Mouse (Mus musculus): ENCODE measurements around the gene Polr2l.

Polr2l gene

DNA sequence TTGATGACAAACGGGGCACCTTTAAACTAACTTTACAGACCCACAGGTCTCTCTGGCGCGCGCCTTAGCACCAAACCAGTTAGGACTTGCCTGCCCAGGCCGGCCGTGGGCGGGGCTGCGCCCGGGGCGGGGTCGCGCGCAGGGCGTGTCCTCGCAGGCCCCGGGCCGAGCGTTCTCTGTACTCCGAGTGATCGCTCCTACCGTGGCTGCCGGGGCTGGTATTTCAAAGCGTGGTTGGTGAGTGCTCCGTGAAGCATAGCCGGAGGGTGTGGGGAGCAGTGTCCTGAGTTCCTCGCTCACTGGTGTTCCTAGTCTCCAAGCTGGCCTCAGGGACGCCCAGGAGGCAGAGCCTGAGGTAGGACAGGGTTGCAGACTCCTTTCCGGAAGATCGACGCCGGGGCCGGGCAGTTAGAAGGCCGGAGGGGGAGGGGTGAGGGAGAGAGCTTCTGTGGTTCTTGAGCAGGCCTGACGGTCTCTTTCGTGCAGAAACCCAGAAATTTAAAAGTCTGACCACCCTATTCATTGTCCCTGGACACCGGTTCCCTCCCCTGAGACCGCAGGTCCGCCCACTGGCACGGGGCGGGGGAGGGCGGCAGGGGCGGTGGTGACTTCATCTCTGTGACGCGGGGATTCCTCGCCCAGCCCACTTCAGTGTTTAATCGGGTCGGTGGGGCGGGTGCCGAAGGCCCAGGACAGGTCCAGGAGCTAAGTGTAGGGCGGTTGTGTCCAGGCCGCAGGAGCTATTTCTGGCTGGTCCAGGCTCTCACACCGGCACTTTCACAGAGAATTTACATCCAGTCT lies 7.5 kb downstream of the Polr2l start, which contains the start of gene Cd151:
Gene Cd151, plus strand, starts transcription at position 163 of the 801 bp plus-strand sequence.
- DNase-seq = peak; percentile 96

DNA sequence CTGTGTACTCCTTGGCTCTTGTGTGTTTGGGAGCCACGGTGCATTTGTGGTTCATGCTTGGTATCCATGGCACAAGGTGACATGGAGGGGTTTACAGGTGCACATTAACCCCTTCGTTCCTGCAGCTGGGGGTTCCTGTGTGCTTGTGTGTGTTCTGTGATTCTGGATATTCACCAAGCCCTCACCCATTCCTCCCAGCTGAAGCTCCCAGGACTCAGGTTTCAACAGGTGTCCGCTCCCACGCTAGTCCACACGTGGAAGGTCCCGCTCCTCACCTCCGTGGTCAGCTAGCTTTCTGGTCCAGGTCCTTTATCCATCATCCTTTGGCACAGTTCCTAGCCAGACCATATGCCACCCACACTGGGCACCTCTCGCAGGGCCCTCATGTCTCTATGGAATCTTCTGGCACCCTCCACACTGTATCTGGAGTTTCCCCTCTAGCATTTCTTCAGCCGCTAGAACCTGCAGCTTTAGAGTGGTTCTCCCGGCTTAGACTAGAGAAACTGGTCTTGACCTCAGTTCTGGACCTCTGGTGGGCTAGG lies 8.3 kb downstream of the Polr2l start:
- no peak for DNase-seq

DNA sequence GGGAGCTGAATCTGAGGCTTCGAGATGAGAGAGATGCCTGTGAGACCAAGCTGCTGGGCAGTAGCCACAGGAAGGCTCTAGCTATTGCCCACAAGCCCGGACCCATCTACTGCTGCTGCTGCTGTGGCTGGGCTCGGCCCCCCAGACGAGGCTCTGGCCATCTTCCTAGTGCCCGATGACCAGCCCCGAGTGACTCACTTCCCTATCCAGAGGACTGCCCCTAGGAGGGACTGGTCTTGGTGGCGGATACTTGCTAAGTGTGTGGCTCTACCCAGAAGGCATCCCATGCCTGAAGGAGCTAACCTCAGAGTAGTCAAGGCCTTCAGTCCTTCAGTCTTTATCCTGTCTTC lies 8.9 kb downstream of the Polr2l start:
- peak; percentile 46 for DNase-seq

DNA sequence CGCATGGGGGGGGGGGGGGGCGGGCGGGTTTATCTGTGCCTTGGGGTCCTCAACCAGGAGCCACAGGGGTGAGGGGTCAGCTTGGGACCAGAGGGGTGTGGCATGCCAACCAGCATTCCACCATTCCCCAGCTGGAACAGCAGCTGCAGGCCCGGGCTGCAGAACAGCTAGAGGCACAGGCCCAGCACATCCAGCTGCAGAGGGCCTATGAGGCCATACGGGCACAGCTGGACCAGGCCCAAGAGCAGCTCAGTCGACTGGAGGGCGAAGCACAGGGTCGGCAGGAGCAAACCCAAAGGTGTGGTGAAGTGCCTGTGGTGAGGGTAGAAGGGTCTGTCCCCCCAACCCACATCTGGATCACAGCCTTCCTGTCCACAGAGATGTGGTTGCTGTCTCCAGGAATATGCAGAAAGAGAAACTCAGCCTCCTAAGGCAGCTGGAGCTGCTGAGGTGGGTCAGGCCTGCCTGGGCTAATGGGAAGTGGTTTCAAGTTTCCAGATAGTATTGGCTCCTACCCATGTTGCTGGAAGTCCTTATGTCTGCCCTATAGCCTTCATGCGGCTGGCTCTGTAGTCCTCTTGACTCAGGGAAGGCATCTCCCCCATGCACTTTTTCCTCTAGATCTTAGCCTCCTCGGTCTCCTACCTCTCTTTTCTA lies 9.4 kb downstream of the Polr2l start:
- DNase-seq = no peak

DNA sequence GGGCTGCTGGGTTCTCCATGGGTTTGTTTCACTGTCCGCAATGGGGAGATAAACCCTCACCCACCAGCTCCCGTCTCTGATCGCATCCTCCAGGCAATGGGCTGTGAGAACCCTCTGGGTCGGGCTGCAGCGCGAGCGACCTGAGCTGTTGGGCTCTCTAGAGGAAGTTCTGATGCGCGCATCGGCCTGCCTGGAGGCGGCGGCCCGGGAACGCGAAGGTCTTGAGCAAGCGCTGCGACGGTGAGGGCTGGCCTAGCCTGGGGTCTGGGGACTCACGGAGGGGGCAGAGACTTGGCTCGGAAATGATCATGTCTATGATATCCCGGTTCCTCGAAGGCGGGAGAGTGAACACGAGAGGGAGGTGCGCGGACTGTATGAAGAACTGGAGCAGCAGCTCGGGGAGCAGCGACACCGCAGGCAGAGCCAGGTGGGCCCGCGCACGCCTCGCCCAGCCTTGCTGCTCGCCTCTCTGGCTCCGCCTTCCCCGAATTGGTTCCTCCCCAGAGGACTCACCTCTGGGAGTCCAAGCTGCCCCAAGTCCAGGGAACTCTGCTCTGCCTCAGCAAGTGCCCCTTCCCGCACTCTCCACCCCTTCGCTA lies 10.2 kb downstream of the Polr2l start:
- DNase-seq = peak; percentile 76

DNA sequence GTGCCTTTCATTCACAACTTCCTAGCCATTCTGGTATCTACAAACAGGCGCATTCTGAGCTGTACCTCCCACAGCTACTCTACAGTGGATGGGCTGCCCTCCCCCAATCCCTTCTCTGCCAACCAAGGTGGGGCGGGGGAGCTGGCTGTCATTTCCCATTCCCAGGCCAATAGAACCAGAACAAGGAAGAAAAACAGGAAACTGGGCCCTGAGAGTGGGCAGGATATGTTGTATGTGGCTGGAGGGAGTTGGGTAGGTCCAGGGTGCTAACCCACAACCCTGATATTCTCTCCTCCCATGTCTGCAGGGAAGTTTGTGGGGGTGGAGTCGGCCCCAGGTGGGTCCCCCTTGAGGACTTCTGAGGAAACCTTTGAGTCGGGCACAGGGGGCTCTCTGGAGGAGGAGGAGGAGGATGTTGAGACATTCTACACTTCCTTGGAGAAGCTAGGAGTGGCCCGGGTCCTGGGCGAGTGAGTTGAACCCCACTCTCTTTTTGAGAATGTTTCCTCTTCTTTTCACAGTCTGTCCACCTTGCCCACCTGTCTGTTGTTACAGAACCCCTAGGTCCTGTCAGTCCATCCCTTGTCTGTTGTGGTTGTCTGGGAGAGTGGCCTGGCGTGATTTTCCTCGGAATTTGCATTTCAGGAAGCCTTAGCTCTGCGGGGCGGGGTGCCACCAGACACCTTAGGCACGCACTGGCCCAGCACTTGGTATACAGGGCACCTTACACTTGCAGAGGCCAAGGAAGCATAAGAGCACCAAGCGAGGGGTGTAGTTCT lies 10.9 kb downstream of the Polr2l start:
- peak; percentile 78 for DNase-seq

DNA sequence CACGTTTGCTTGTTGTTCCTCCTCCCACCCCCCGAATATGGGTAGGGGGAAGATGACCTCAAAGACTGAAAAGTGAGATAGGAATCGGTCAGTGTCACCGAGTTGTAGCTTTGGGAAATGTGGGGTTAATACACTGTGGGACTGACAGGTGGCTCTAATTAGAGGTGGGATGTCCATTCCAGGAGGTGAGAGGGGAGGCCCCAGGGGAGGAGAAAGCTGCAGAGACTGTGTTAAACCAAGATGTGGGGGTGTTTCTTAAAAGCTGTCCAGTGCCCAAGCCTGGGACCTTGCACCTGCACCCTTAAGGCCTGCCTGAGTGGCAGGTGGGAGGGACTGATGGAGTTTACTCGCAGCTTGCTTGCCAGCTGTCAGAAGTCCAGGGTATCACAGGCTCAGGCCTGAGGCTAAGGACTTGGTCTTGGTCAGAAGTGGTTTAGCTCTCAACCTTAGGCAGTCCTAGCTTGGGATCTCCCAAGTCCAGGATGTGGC lies 12.6 kb downstream of the Polr2l start:
- DNase-seq = peak; percentile 64

DNA sequence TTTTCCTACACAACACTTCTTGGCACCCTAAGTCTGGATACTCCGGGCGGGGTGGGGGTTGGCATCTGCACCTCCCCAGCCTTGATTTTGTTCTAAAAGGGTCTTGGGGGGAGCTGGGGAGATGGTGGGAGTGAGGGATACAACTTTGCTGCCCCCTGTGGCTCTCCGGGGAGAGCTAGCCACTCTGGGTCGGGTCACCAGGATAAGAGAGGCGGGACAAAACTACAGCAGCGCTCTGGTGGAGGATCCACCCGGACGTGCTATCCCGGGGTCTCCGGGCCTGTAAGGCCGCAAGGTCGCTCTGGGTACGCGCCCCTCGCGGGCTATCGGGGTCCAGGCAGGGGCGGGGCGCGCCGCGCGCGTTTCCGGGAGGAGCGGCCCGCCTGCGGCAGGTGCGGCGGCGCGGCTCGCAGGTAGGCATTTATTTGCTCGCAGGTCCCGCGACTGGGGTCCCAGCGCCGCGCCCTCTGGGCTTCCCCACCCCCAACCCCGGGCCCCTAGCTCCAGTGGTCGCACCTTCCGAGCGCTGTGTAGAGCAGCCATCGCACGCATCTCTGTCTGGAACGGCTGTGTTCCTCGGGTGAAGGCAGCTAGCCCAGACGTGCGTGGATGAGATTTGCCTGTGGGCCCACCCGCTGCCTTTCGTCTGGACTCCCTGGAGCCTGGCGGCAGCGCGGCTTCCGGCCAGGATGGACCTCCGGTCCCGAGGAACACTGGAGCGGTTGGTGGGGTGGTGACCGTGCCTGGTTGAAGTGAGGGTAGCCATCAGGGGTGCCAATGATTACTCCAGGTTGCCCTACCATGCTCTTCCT lies 13.2 kb downstream of the Polr2l start:
- DNase-seq = peak; percentile 67

DNA sequence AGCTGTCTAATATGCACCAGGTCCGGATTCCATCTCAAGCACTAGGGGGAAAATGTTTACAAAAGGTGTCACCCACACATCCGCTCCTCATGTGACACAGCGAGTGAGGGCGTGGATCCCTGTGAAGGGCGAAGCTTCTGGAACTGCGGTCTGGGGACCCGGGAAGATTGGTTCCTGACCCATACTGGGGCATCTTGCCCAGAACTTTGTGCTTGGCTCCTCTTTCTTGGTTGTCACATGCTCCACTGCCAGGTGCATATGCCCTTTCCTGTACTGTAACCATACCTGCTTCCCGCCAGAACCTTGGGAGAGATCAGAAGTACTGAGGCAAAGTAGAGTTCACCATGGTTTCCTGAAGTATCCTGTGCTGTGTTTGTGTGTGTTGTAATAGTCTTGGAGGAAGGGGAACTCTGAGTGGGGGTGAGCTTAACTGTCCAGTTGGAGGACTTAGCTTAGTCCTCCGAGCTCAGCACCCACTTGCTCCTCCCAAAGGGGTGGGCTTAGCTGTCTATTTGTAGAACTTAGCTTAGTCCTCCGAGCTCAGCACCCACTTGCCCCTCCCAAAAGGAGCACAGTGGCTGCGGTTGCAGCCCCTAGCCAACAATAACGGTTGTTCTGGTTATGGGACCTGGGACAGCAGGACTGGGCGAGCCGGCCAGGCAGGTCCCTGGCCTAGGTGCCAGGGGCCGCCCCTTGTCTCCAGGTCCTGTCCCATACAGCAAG lies 14.4 kb downstream of the Polr2l start, which contains the start of gene Cracr2b:
Gene Cracr2b, plus strand, starts transcription at position 704 of the 723 bp plus-strand sequence.
- DNase-seq = peak; percentile 32

DNA sequence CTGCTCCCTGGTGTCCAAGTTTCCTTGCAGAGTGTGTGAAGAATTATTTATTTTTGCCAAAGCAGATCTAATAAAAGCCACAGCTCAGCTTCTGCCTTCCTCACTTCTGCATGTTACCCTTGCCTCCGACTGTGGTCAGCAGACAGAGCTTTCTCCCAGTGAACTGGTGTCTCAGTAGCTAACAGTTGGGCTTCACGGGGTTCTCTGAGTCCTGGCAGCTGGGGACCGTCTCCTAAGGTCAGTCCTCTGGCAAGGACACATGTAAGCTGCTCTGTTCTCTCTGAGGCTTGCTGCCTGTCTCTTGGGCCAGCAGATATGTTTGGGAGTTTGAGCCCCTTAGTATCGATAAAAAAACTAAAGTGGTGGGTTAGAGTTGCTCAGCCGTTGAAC lies 14.9 kb downstream of the Polr2l start:
- DNase-seq = peak; percentile 56

DNA sequence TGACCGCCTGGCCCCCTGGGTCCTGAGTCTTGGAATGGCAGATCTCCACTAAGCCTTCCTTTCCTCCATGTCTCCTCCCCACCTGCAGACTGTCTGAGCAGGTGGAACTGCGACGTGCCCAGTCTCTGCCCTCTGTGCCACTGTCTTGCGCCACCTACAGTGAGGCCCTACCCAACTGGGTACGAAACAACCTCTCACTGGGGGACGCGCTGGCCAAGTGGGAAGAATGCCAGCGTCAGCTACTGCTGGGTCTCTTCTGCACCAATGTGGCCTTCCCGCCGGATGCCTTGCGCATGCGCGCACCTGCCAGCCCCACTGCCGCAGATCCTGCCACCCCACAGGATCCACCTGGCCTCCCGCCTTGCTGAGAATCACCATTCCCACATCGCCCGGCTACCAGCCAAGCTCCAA lies 15.6 kb downstream of the Polr2l start:
- peak; percentile 33 for DNase-seq

DNA sequence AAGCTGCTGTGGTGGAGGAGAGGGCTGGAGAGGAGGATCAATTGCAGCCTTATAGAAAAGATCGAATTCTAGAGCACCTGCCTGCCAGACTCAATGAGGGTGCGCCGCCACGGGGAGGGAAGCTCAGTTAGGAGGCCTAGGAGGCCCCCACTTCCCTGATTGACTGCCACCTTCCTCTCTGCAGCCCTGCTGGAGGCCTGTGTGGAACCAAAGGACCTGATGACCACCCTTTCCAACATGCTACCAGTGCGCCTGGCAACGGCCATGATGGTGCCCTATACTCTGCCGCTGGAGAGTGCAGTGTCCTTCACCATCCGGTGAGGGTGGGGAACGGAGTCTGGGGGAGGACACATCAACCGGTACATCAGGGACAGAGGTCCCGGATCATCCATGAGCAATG lies 16.3 kb downstream of the Polr2l start:
- no peak for DNase-seq

DNA sequence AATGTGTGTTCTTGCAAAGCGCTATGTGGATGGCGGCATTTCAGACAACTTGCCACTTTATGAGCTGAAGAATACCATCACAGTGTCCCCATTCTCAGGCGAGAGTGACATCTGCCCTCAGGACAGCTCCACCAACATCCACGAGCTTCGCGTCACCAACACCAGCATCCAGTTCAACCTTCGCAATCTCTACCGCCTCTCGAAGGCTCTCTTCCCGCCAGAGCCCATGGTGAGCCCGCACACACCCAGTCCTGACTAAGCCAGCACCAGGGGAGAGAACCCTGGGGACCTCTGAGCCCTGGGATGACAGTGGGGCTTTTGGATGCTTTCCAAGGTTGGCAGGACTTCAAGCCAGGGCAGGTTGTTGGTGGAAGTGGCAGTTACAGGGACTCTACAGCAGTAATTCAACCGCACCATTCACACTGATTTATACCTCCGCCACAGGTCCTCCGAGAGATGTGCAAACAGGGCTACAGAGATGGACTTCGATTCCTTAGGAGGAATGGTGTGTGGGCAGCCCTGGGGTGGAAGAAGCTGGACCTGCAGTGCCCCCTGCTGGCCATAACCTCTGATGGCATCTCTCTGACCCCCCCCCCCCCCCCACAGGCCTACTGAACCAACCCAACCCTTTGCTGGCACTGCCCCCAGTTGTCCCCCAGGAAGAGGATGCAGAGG lies 16.8 kb downstream of the Polr2l start:
- DNase-seq = peak; percentile 76

DNA sequence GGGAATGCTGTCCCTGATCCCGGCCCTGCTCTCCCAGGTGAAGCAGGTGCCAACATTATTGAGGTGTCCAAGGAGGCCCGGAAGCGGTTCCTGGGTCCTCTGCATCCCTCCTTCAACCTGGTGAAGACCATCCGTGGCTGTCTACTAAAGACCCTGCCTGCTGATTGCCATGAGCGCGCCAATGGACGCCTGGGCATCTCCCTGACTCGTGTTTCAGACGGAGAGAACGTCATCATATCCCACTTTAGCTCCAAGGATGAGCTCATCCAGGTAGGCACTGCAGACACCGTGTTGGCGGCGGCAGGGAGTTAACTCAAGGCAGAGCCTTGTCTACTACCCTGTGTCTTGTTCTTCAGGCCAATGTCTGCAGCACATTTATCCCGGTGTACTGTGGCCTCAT lies 17.7 kb downstream of the Polr2l start:
- DNase-seq = peak; percentile 14

DNA sequence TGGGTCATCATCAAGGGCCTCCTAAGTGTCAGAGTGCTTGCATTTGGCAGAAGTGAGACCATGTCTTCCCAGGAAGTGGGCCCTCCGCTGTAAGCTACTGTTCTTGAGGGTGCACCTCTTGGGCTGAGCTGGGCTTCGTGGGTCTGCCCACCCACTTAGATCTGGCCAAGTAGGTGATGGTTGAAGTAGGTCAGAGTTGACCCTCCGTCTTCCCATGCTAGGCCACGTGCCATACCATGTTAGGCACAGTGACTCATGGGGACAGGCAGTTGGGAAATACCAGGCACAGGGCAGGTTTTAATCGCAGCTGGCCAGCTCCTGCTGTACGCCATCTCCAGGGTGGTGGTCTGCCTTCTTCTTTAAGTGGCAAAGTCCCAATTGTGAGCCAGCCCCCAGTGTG lies 18.2 kb downstream of the Polr2l start:
- peak; percentile 18 for DNase-seq

DNA sequence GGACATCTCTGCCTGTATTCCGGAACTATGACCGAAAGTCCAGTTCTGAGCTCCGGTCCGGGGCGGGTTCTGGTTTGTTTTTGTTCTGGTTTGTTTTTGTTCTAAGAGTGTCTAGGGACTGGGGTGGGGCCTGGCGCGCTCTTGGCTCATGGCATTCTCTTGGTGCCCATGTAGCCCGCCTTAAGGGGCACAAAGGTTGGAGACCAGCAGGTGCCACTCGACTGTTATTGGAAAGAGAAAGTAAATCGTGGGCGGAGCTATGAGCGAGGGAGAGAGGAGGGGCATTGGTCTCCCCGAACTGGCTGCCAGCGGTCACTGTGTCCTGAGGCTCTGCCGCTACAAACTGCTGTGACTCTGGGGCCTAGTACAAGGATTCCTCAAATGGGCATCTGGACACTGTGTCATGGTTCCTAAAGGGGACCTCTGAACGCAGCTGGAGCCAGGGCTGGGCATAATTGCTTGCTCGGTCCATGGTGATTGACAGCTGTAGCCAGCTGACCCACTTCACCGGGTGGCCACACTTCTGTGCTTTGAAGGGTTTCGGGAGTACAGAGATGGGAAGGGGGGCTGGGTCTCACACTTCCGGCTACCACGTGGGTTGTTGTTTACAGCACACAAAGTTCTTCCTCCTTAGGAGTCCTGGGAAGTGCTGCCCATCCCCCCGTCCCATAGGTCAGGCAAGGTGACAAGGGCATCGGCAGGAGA lies 19.2 kb downstream of the Polr2l start:
- peak; percentile 83 for DNase-seq

DNA sequence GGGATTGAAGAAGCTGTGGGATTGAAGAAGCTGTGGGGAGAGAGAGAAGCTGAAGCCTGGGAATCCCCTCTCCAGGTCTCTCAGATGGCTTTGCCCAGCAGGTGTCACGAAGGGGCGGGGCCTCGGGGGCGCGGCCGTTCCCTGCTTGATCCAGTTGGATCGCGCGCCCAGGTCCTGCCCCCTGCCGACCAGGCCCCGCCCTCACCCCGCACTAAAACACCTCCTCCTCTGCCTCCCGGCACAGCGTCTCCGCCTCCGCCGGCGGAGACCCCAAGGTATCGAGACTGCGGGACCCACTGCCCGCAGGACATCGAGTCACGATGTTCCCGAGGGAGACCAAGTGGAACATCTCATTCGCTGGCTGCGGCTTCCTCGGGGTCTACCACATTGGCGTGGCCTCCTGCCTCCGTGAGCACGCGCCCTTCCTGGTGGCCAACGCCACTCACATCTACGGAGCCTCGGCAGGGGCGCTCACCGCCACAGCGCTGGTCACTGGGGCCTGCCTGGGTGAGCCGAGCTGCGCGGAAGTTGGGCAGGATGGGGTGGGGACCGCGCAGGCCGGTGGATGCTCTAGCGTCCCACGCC lies 19.9 kb downstream of the Polr2l start, which contains the start of gene Pnpla2:
Gene Pnpla2, plus strand, starts transcription at position 232 of the 585 bp plus-strand sequence.
- peak; percentile 99 for DNase-seq

DNA sequence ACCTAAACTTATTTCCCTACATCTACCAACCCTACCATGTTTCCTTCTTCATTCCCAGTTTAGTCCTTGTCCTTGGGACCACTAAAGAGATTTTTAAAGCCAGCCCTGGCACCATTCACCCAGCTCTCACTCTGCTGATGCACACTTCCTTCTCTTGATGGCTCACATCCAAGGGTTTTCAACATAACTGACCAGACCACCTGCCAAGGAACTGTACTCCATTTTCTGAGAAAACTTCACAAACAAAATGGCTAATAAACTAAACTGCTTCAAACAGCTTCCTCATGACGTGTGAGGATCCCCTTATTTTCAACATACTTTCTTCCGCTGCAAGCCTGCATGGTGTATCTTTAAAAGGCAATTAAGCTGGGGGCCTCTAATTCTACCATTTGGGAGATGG lies 21.3 kb downstream of the Polr2l start:
- no peak for DNase-seq

DNA sequence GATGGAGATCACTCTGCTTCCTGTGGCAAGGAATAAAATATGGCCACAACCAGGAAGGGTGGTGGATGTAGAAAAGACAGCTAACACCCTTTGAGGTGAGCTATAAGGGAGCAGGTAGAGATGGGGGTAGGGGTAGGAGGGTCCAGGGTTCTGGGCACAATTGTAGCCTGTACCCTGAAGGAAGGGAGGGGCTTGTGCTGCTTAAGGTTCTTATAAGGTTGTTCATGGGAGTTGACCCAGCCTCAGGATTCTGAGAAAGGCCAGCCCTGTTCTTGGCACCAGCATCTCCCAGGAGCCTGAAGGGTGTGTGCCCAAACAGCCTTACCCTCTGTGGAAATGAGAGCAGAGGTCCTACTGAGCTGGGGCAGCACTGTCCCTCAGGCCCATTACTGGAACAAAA lies 23.0 kb downstream of the Polr2l start:
- no peak for DNase-seq
